Mouse (Mus musculus) olfactory bulb, adult 2 months (tissue): ENCODE results near the gene Nr1i3.

ENCODE experiments used
- CTCF ChIP-seq: fragments of 200-500 bp; IDR thresholded peaks from 2 replicates; pipeline ENCODE4 v1.5.1; 2012; ENCODE audit warnings: low read depth, mild to moderate bottlenecking, low read length, moderate library complexity; ENCODE audit not compliant: insufficient read depth
- POLR2A ChIP-seq: fragments of 200-500 bp; IDR thresholded peaks from 2 replicates; pipeline ENCODE4 v1.6.1; 2012; ENCODE audit warnings: mild to moderate bottlenecking, low read depth, low read length, moderate library complexity; ENCODE audit not compliant: insufficient read depth

- TF ChIP-seq CTCF (peak; percentile 38; the same call in 1 of the 2 replicates), POLR2A (no peak)
Measured at GRCm38 (mm10) chr1:171220871-171221270, 7.1 kb downstream of the Nr1i3 start.
